Mouse (Mus musculus) CH12.LX (cell line): ENCODE measurements around the gene Rnf208. TPM values are rescaled to one million over a fixed set of nuclear protein-coding genes. Genes with fewer than 3 reads are reported as not detected.
A peak's percentile ranks its signal among the peaks of the same experiment; 100 is the strongest.

Source experiments
- DNase-seq: peaks from one replicate; pipeline ENCODE4 v3.0.0-alpha.2; 2013; ENCODE audit errors: extremely low read depth
- H3K27ac ChIP-seq: 2 replicates; pipeline ENCODE4 v1.5.1; 2012; ENCODE audit warnings: low read depth, mild to moderate bottlenecking, control low read depth, moderate library complexity; ENCODE audit not compliant: insufficient read depth
- H3K27me3 ChIP-seq: replicated peaks from 2 replicates; pipeline ENCODE3; 2012; ENCODE audit warnings: inconsistent platforms
- H3K36me3 ChIP-seq, 2 experiments: replicated peaks in 1 of 2; 2 replicates each; pipeline versions ENCODE3 to v1.6.1; 2012; ENCODE audit warnings: inconsistent platforms in 1 of 2, low read length in 1 of 2, mild to moderate bottlenecking in 1 of 2, mixed read lengths in 1 of 2, moderate library complexity in 1 of 2; ENCODE audit not compliant: control insufficient read depth in 1 of 2, insufficient read depth in 1 of 2
- H3K4me1 ChIP-seq, 2 experiments: 2 replicates each; pipeline ENCODE4 v1.6.1; 2012; ENCODE audit warnings: inconsistent platforms in 1 of 2, moderate library complexity in 1 of 2; ENCODE audit not compliant: insufficient read depth in 2 of 2, control insufficient read depth in 1 of 2
- H3K4me2 ChIP-seq: 2 replicates; pipeline ENCODE4 v1.6.1; 2012; ENCODE audit warnings: low read depth, mild to moderate bottlenecking, control low read depth; ENCODE audit not compliant: poor library complexity, insufficient read depth, severe bottlenecking
- H3K4me3 ChIP-seq, 3 experiments: fragments of 150-350 bp in 1 of 3; sonication (generic) in 1 of 3; replicated peaks in 1 of 3; 2 replicates each; pipeline versions ENCODE3 to v1.5.1; 2011 to 2012; ENCODE audit warnings: low read depth in 2 of 3, low read length in 2 of 3, mild to moderate bottlenecking in 2 of 3, moderate library complexity in 2 of 3, control low read depth in 1 of 3, improper control_type of control experiment in 1 of 3, inconsistent platforms in 1 of 3, mixed read lengths in 1 of 3; ENCODE audit not compliant: poor library complexity in 1 of 3
- H3K79me2 ChIP-seq: replicated peaks from 2 replicates; pipeline ENCODE4 v1.6.1; 2012; ENCODE audit warnings: mild to moderate bottlenecking, moderate library complexity; ENCODE audit not compliant: control insufficient read depth, poor library complexity, insufficient read depth, severe bottlenecking; ENCODE audit errors: extremely low read depth
- H3K9ac ChIP-seq: 2 replicates; pipeline ENCODE4 v1.6.1; 2012; ENCODE audit warnings: low read depth, mild to moderate bottlenecking, control low read depth, moderate library complexity; ENCODE audit not compliant: insufficient read depth
- H3K9me3 ChIP-seq: replicated peaks from 2 replicates; pipeline ENCODE3; 2012; ENCODE audit warnings: low read length, inconsistent platforms, mixed read lengths
- BHLHE40 ChIP-seq: IDR thresholded peaks from 2 replicates; pipeline ENCODE4 v1.6.1; 2011; ENCODE audit warnings: mild to moderate bottlenecking, low read depth, low read length, improper control_type of control experiment
- CHD1 ChIP-seq: IDR thresholded peaks from 2 replicates; pipeline ENCODE4 v1.6.1; 2012; ENCODE audit warnings: low read depth, low read length, improper control_type of control experiment, inconsistent platforms
- CHD2 ChIP-seq: IDR thresholded peaks from 2 replicates; pipeline ENCODE4 v1.6.1; 2011; ENCODE audit warnings: low read length, improper control_type of control experiment
- ELF1 ChIP-seq: IDR thresholded peaks from 2 replicates; pipeline ENCODE4 v1.6.1; 2014; ENCODE audit warnings: low read depth, mild to moderate bottlenecking, inconsistent platforms, low read length, improper control_type of control experiment
- EP300 ChIP-seq: IDR thresholded peaks from 2 replicates; pipeline ENCODE4 v1.6.1; 2011; ENCODE audit warnings: low read length, improper control_type of control experiment
- ETS1 ChIP-seq: conservative IDR thresholded peaks from 2 replicates; pipeline ENCODE4 v1.6.1; 2012; ENCODE audit warnings: low read depth, mild to moderate bottlenecking, inconsistent platforms, low read length, improper control_type of control experiment, moderate library complexity
- GABPA ChIP-seq: IDR thresholded peaks from 2 replicates; pipeline ENCODE4 v1.6.1; 2012; ENCODE audit warnings: low read depth, low read length, improper control_type of control experiment, inconsistent platforms; ENCODE audit not compliant: insufficient replicate concordance
- HCFC1 ChIP-seq: IDR thresholded peaks from 2 replicates; pipeline ENCODE4 v1.6.1; 2012; ENCODE audit warnings: low read depth, mild to moderate bottlenecking, inconsistent platforms, low read length, improper control_type of control experiment
- IRF4 ChIP-seq: IDR thresholded peaks from 2 replicates; pipeline ENCODE4 v1.6.1; 2014; ENCODE audit warnings: low read depth, mild to moderate bottlenecking, inconsistent platforms, low read length, improper control_type of control experiment
- JUN ChIP-seq: IDR thresholded peaks from 2 replicates; pipeline ENCODE4 v1.6.1; 2011; ENCODE audit warnings: low read depth, mild to moderate bottlenecking, low read length, improper control_type of control experiment, moderate library complexity; ENCODE audit not compliant: insufficient read depth
- MAX ChIP-seq: IDR thresholded peaks from 2 replicates; pipeline ENCODE4 v1.6.1; 2011; ENCODE audit warnings: low read length, improper control_type of control experiment
- MAZ ChIP-seq: IDR thresholded peaks from 2 replicates; pipeline ENCODE4 v1.6.1; 2012; ENCODE audit warnings: low read depth, mild to moderate bottlenecking, inconsistent platforms, low read length, improper control_type of control experiment, moderate library complexity
- MEF2A ChIP-seq: IDR thresholded peaks from 2 replicates; pipeline ENCODE4 v1.6.1; 2014; ENCODE audit warnings: low read depth, mild to moderate bottlenecking, inconsistent platforms, low read length, improper control_type of control experiment, borderline replicate concordance
- MXI1 ChIP-seq: IDR thresholded peaks from 2 replicates; pipeline ENCODE4 v1.6.1; 2011; ENCODE audit warnings: mild to moderate bottlenecking, low read depth, low read length, improper control_type of control experiment
- MYC ChIP-seq: IDR thresholded peaks from 2 replicates; pipeline ENCODE4 v1.6.1; 2011; ENCODE audit warnings: low read depth, mild to moderate bottlenecking, improper control_type of control experiment, low read length
- NELFE ChIP-seq: IDR thresholded peaks from 2 replicates; pipeline ENCODE4 v1.6.1; 2011; ENCODE audit warnings: low read depth, low read length, improper control_type of control experiment
- NRF1 ChIP-seq: IDR thresholded peaks from 2 replicates; pipeline ENCODE4 v1.6.1; 2014; ENCODE audit warnings: low read depth, mild to moderate bottlenecking, inconsistent platforms, low read length, improper control_type of control experiment, moderate library complexity
- PAX5 ChIP-seq: IDR thresholded peaks from 2 replicates; pipeline ENCODE4 v1.6.1; 2012; ENCODE audit warnings: low read length, inconsistent platforms, mixed read lengths
- POLR2AphosphoS2 ChIP-seq: IDR thresholded peaks from 2 replicates; pipeline ENCODE4 v1.6.1; 2011; ENCODE audit warnings: low read depth, low read length, improper control_type of control experiment
- RCOR1 ChIP-seq: conservative IDR thresholded peaks from 2 replicates; pipeline ENCODE4 v1.6.1; 2012; ENCODE audit warnings: low read depth, mild to moderate bottlenecking, inconsistent platforms, low read length, improper control_type of control experiment
- TBP ChIP-seq: conservative IDR thresholded peaks from 2 replicates; pipeline ENCODE4 v1.6.1; 2011; ENCODE audit warnings: low read depth, low read length, improper control_type of control experiment
- TCF12 ChIP-seq: IDR thresholded peaks from 2 replicates; pipeline ENCODE4 v1.6.1; 2014; ENCODE audit warnings: low read depth, mild to moderate bottlenecking, inconsistent platforms, low read length, improper control_type of control experiment
- USF2 ChIP-seq: conservative IDR thresholded peaks from 2 replicates; pipeline ENCODE4 v1.6.1; 2011; ENCODE audit warnings: low read depth, low read length, improper control_type of control experiment
- ZC3H11A ChIP-seq: IDR thresholded peaks from 2 replicates; pipeline ENCODE4 v1.6.1; 2012; ENCODE audit warnings: low read depth, mild to moderate bottlenecking, inconsistent platforms, low read length, improper control_type of control experiment
- ZKSCAN1 ChIP-seq: IDR thresholded peaks from 2 replicates; pipeline ENCODE4 v1.6.1; 2012; ENCODE audit warnings: low read depth, inconsistent platforms, low read length, improper control_type of control experiment, borderline replicate concordance
- ZMIZ1 ChIP-seq: IDR thresholded peaks from 2 replicates; pipeline ENCODE4 v1.6.1; 2012; ENCODE audit warnings: low read depth, mild to moderate bottlenecking, inconsistent platforms, low read length, improper control_type of control experiment
- ZNF384 ChIP-seq: IDR thresholded peaks from 2 replicates; pipeline ENCODE4 v1.6.1; 2012; ENCODE audit warnings: low read depth, low read length, improper control_type of control experiment, inconsistent platforms
- dilution Hi-C: fragments of 300-500 bp; cut with MboI; formaldehyde crosslinking; loops from 2 replicates; pipeline ENCODE4 v1.14.3; 2020; ENCODE audit warnings: low sequenced_read_pairs; ENCODE audit not compliant: extremely low pct_unique_long_range_greater_than_20kb, extremely low pct_ligation_motif_present
- in situ Hi-C: fragments of 300-500 bp; cut with MboI; formaldehyde crosslinking; loops from 3 replicates; pipeline ENCODE4 v1.14.3; 2019; ENCODE audit warnings: low sequenced_read_pairs, low pct_ligation_motif_present, low pct_unique_long_range_greater_than_20kb, mixed read lengths
- polyA plus RNA-seq: library from polyadenylated mRNA; unstranded; fragments of >175 nt; gene quantifications from 2 replicates; pipeline ENCODE4 v1.2.1, GENCODE M21; 2012; ENCODE audit warnings: low read depth; ENCODE audit not compliant: insufficient read length
- total RNA-seq, 2 experiments: library from RNA; depleted of rRNA; stranded (reverse); fragments of 300-350 nt in 1 of 2; fragments of >200 nt in 1 of 2; gene quantifications; 2 replicates each; pipeline ENCODE4 v1.2.3; 2012 to 2014

Gene Rnf208
- total and polyA plus RNA-seq, 3 experiments = 0.34 to 1.7 (median 1.4) TPM

DNA sequence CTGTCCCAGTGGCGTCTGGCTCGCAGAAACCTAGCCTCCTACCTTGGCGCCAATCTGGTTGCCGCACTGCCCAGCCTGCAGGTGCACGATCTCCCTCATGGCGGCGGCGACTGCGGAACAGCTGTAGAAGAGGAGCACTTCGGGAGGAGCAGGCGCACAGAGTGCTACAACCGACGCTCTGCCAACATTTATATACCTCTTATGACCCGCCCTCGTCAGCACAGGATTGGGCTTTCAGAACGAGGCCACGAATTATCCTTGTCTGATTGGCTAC lies 17.6 kb upstream of the Rnf208 start, which contains the start of gene Tubb4b (continued):
- TF ChIP-seq ZKSCAN1 = no peak
- no peak for TF ChIP-seq ZC3H11A
- no peak for TF ChIP-seq CHD1
- TF ChIP-seq ZMIZ1 = peak; percentile 99
- peak; percentile 98 for TF ChIP-seq POLR2AphosphoS2
- peak; percentile 64; the same call in 1 of the 2 replicates for TF ChIP-seq MAX
- TF ChIP-seq MYC = peak; percentile 77; the same call in 1 of the 2 replicates
- TF ChIP-seq ELF1 = 0 out of 2 replicates have a peak, but pooled peaks have one; percentile 7
- peak; percentile 98 for TF ChIP-seq TBP
- no peak for TF ChIP-seq ZNF384
- TF ChIP-seq NELFE = peak; percentile 99
- TF ChIP-seq GABPA = no peak
- TF ChIP-seq NRF1 = peak; percentile 80

DNA sequence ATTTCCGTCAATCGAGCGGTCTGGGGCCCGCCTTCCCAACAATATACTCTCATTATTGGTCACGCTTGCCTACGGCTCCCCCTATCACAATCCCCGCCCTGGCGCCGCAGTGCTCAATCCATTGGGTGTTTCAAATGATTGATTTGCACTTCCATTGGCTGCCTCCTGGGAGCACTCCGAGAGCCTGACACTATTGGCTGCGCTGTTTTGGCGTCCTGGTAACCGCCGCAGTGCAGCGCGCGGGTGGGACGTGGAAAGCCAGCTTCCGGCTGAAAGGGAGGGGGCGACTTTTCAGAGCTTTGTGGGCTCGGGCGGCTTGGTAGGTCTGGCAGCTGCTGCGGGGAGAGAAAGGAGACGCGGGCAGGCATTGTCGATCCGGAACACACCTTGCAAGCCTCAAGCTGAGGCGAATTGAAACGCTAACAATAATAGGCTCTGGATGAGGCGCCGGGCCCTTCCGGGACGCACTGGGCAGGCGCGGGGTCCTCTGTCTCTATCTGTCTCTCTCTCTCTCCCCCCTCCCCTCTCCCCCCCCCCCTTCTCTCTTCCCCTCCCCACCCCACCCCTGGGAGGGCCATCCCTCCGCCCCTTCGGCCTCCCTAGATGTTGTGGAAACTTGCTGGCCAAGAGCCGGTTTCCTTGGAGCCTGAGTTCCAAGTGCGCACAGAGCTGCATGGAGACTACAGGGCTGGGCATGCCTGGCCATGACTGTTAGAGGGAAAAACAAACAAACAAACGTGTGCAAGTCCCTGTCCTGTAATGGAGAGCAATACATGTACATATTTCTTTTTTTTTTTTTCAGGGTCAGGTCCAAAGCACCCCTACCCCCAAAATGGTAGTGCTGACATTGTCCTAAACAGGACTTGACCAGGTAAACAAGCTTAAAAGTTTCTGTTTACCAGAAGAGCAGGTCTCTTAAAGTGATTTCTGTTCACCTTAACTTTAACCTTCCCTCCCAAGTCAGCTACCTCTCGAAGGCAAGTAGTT lies 17.0 kb upstream of the Rnf208 start:
- Histone ChIP-seq H3K9ac (peak overlapping the region; percentile 89), H3K27ac (peak overlapping the region; percentile 93), H3K79me2 (peaks cover 9% of the 10 kb centered on the region), H3K27me3 (peaks cover 12% of the 10 kb centered on the region), H3K4me3 (peak overlapping the region; percentile 64 to 73 (median 65)), H3K4me1 (peaks cover 13 to 34% of the 10 kb centered on the region in 2 experiments; a peak in 3 of 4 replicates), H3K9me3 (no peaks in the 10 kb centered on the region), H3K36me3 (peaks cover 22 to 26% of the 10 kb centered on the region in 2 experiments), H3K4me2 (peak overlapping the region; percentile 76)
- DNase-seq = no peak
- dilution Hi-C loops (no loop called here), in situ Hi-C loops (no loop called here)
- TF ChIP-seq ZKSCAN1 (no peak), POLR2AphosphoS2 (no peak), MEF2A (no peak), CHD2 (peak; percentile 95), BHLHE40 (no peak), MAZ (peak; percentile 93), ELF1 (peak; percentile 72), GABPA (no peak), PAX5 (no peak), MXI1 (peak; percentile 24; the same call in 1 of the 2 replicates), JUN (no peak), TBP (no peak), TCF12 (no peak), USF2 (no peak), ZNF384 (peak; percentile 7; the same call in 1 of the 2 replicates), NRF1 (peak; percentile 79), IRF4 (no peak; the same call in 1 of the 2 replicates), NELFE (no peak), CHD1 (no peak), HCFC1 (peak; percentile 59), RCOR1 (no peak), ETS1 (no peak), EP300 (no peak)
